Mouse (Mus musculus) kidney, postnatal 10 days (tissue): Measurements from ENCODE around the gene Kcnk1.

Source experiments
- DNase-seq: peaks from one replicate; pipeline ENCODE4 v3.0.0; 2021; ENCODE audit warnings: mixed read lengths

Gene Kcnk1

GRCm38 (mm10) chr8:125996980-125997379 lies 2.0 kb downstream of the Kcnk1 start:
- DNase-seq, result peak; percentile 16

- DNase-seq, result no peak
Measured at GRCm38 (mm10) chr8:125997550-125997949, 2.6 kb downstream of the Kcnk1 start.

- no peak for DNase-seq
Measured at GRCm38 (mm10) chr8:125999842-126000395, 4.9 kb downstream of the Kcnk1 start.

GRCm38 (mm10) chr8:126003546-126003945 lies 8.6 kb downstream of the Kcnk1 start:
- no peak for DNase-seq

GRCm38 (mm10) chr8:126004953-126005352 lies 10.0 kb downstream of the Kcnk1 start:
- no peak for DNase-seq

GRCm38 (mm10) chr8:126006310-126006990 lies 11.5 kb downstream of the Kcnk1 start:
- no peak for DNase-seq

GRCm38 (mm10) chr8:126007538-126008330 lies 12.8 kb downstream of the Kcnk1 start:
- DNase-seq, result no peak

GRCm38 (mm10) chr8:126008945-126009344 lies 14.0 kb downstream of the Kcnk1 start:
- no peak for DNase-seq

- no peak for DNase-seq
Measured at GRCm38 (mm10) chr8:126010900-126011299, 15.9 kb downstream of the Kcnk1 start.

- DNase-seq, result no peak
Measured at GRCm38 (mm10) chr8:126012334-126012733, 17.4 kb downstream of the Kcnk1 start.

- DNase-seq, result no peak
Measured at GRCm38 (mm10) chr8:126013646-126014045, 18.7 kb downstream of the Kcnk1 start.

GRCm38 (mm10) chr8:126021932-126022331 lies 27.0 kb downstream of the Kcnk1 start:
- DNase-seq, result no peak

- no peak for DNase-seq
Measured at GRCm38 (mm10) chr8:126023706-126024305, 28.8 kb downstream of the Kcnk1 start.

- DNase-seq, result no peak
Measured at GRCm38 (mm10) chr8:126024891-126025290, 29.9 kb downstream of the Kcnk1 start.

GRCm38 (mm10) chr8:126026121-126026520 lies 31.2 kb downstream of the Kcnk1 start:
- peak; percentile 32 for DNase-seq

GRCm38 (mm10) chr8:126026584-126026983 lies 31.6 kb downstream of the Kcnk1 start:
- peak; percentile 64 for DNase-seq

- DNase-seq, result no peak
Measured at GRCm38 (mm10) chr8:126027486-126027885, 32.5 kb downstream of the Kcnk1 start.

GRCm38 (mm10) chr8:126028941-126029340 lies 34.0 kb downstream of the Kcnk1 start:
- DNase-seq, result peak; percentile 22

- DNase-seq, result no peak
Measured at GRCm38 (mm10) chr8:126032776-126033175, 37.8 kb downstream of the Kcnk1 start.

- DNase-seq, result no peak
Measured at GRCm38 (mm10) chr8:126035046-126035445, 40.1 kb downstream of the Kcnk1 start.

- no peak for DNase-seq
Measured at GRCm38 (mm10) chr8:126036340-126036739, 41.4 kb downstream of the Kcnk1 start.

GRCm38 (mm10) chr8:126045751-126046150 lies 50.8 kb downstream of the Kcnk1 start:
- no peak for DNase-seq

- DNase-seq, result no peak
Measured at GRCm38 (mm10) chr8:126053911-126054310, 58.9 kb downstream of the Kcnk1 start.

GRCm38 (mm10) chr8:126058876-126059275 lies 63.9 kb downstream of the Kcnk1 start:
- no peak for DNase-seq
